Mouse (Mus musculus) midbrain, embryonic 11.5 days (tissue): ENCODE results near the gene Mlxipl. TPM values are rescaled to one million over a fixed set of nuclear protein-coding genes. Genes with fewer than 3 reads are reported as not detected.

Source experiments
- ATAC-seq: fragments of 200-750 bp; cut with Nextera tagmentation; 2 replicates; pipeline ENCODE4 v1.8.0; 2017; ENCODE audit warnings: moderate TSS enrichment, moderate library complexity; ENCODE audit not compliant: low FRiP score
- DNase-seq: peaks from one replicate; pipeline ENCODE4 v3.0.0; 2015; ENCODE audit warnings: low spot score; ENCODE audit errors: missing footprints
- H3K27ac ChIP-seq: fragments of 300-500 bp; sonication (generic); 2 replicates; pipeline ENCODE4 v1.5.1; 2014; ENCODE audit warnings: low read depth, low read length
- H3K27me3 ChIP-seq: fragments of 300-500 bp; sonication (generic); 2 replicates; pipeline ENCODE4 v1.6.1; 2014; ENCODE audit warnings: mild to moderate bottlenecking, low read length, moderate library complexity, mixed read lengths; ENCODE audit not compliant: control insufficient read depth, insufficient read depth
- H3K36me3 ChIP-seq: fragments of 300-500 bp; sonication (generic); 2 replicates; pipeline ENCODE4 v1.6.1; 2014; ENCODE audit warnings: mild to moderate bottlenecking, low read length, moderate library complexity, mixed read lengths; ENCODE audit not compliant: control insufficient read depth, insufficient read depth
- H3K4me1 ChIP-seq: fragments of 300-500 bp; sonication (generic); 2 replicates; pipeline ENCODE4 v1.6.1; 2014; ENCODE audit warnings: low read length; ENCODE audit not compliant: control insufficient read depth, insufficient read depth
- H3K4me2 ChIP-seq: fragments of 300-500 bp; sonication (generic); 2 replicates; pipeline ENCODE4 v1.6.1; 2014; ENCODE audit warnings: mild to moderate bottlenecking, moderate library complexity
- H3K4me3 ChIP-seq: fragments of 300-500 bp; sonication (generic); 2 replicates; pipeline ENCODE4 v1.5.1; 2014; ENCODE audit warnings: low read depth, low read length
- H3K9ac ChIP-seq: fragments of 300-500 bp; sonication (generic); 2 replicates; pipeline ENCODE4 v1.6.1; 2014; ENCODE audit warnings: low read length
- H3K9me3 ChIP-seq: fragments of 300-500 bp; sonication (generic); 2 replicates; pipeline ENCODE4 v1.6.1; 2016; ENCODE audit warnings: low read length; ENCODE audit not compliant: control insufficient read depth
- WGBS: fragments of 180-500 bp; shearing (Covaris S2); extraction: QIAGEN DNeasy Blood & Tissue Kit; methylation state at CpG from one replicate; pipeline ENCODE4 v1.1.7; 2014; 5-methylcytosine and 5-hydroxymethylcytosine counted together
- polyA plus RNA-seq: library from polyadenylated mRNA; unstranded; fragments of >200 nt; fragmentation: Nextera tagmentation; extraction: Ambion mirVana; gene quantifications from 2 replicates; pipeline ENCODE4 v1.2.1, GENCODE M21; 2014

Mlxipl gene
- polyA plus RNA-seq, 1 experiment from 2014 or later: 2.1 TPM

DNA sequence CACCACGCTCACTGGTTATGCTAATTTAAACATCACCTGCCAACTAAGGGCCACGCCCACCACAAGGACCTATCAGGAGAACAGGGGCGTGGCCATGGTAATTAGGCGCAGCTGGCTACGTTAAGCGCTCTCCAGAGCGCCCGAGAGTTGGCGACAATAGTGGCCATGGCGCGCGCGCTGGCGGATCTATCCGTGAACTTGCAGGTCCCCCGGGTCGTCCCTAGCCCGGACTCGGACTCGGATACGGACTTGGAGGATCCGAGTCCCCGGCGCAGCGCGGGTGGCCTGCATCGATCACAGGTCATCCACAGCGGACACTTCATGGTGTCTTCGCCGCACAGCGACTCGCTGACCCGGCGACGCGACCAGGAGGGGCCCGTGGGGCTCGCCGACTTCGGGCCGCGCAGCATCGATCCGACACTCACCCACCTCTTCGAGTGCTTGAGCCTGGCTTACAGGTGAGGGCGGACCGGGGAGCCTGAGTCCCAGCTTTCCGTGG, 17.1 kb downstream of the Mlxipl start:
- H3K27ac ChIP-seq: no peak overlapping the region

DNA sequence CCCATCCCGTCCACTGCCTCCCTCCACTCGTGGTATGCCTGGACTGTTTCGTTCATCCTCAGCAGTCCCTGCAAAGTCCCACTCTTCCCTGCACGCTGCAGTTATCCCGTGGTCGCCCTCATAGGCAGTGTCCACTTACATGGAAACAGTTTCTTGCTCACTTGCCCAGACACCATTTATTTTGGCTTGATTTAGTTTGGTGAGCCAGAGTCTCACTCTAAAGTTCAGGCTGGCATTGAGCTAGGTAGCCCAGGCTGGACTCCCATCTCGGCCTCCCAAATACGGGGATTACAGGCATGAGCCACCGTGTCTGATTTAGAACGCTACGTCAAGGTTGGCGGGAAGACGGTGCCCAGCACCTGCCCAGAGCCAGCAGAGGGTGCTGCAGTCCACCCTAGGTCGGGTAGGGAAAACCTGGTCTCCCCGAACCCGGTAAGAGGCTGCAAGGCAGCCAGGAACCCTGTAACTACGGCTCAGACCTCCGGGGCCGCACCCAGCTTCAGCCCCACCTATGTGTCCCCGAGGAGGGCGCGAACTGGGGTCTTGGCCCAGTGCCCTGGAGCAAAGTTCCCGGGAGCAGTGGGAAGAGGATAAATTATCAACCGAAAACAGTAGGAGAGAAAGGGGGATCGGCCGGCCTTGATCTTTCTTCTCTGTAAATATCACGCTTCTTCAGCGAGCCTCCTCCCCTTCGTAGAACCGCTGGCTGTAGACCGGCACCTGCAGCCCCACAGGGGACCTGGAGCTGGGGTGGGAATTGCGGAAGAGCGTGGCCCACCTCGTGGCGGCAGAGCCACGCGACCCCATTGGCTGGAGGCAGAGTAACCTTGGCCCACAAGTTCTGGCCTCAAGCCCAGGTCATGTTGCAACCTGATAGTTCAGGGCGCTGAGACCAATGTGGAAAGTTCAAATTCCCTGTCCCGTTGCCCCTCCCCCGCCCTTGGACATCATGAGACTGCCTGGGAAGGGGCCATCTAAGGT, 18.1 kb downstream of the Mlxipl start:
- peaks cover 31% of the 10 kb centered on the region for H3K27me3 ChIP-seq
- H3K9me3 ChIP-seq: no peaks in the 10 kb centered on the region
- peak; percentile 28; the same call in 1 of the 2 replicates for ATAC-seq
- peak; percentile 91 for DNase-seq
- H3K27ac ChIP-seq: no peak overlapping the region
- peaks cover 4% of the 10 kb centered on the region for H3K4me1 ChIP-seq
- WGBS: 10% methylated on average over 40 of the region's 40 CpGs
- H3K9ac ChIP-seq: no peak overlapping the region; the same call in 1 of the 2 replicates
- H3K36me3 ChIP-seq: no peaks in the 10 kb centered on the region
- H3K4me2 ChIP-seq: peak overlapping the region; percentile 91
- peak overlapping the region; percentile 52 for H3K4me3 ChIP-seq

More for the DNA sequence above, 17.1 kb downstream of the Mlxipl start:
- ATAC-seq: peak; percentile 91
- H3K27me3 ChIP-seq: peaks cover 31% of the 10 kb centered on the region
- WGBS: under 1% methylated on average over 48 of the region's 48 CpGs
- peak; percentile 96 for DNase-seq
- peak overlapping the region; percentile 64 for H3K9ac ChIP-seq
- H3K4me3 ChIP-seq: peak overlapping the region; percentile 52
- peaks cover 4% of the 10 kb centered on the region for H3K4me1 ChIP-seq
- H3K4me2 ChIP-seq: peak overlapping the region; percentile 91
- H3K9me3 ChIP-seq: no peaks in the 10 kb centered on the region
- no peaks in the 10 kb centered on the region for H3K36me3 ChIP-seq

DNA sequence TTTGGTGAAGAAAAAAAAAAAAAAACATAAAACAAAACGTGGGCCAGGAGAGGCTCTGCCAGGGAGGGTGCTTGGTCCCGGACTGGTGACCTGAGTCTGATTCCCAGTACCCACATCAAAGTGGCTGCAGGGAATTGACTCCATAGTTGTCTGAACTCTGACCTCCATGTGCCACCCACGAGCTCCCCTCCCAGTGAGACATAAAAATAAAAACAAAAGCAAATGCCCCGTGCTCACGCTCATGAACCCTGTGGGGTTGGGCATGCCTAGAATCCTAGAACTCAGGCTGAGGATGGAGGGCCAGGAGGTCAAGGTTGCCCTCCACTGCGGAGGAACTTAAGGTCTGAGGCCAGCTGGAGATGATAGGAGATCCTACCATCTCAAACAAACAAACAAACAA, 19.3 kb downstream of the Mlxipl start:
- Histone ChIP-seq H3K36me3 (no peaks in the 10 kb centered on the region), H3K4me3 (no peak overlapping the region), H3K4me2 (no peak overlapping the region), H3K9ac (no peak overlapping the region), H3K27ac (no peak overlapping the region), H3K4me1 (peaks cover 4% of the 10 kb centered on the region), H3K9me3 (no peaks in the 10 kb centered on the region), H3K27me3 (peaks cover 31% of the 10 kb centered on the region)
- DNase-seq (no peak), ATAC-seq (no peak)
- WGBS: 55% methylated on average over 6 of the region's 6 CpGs

DNA sequence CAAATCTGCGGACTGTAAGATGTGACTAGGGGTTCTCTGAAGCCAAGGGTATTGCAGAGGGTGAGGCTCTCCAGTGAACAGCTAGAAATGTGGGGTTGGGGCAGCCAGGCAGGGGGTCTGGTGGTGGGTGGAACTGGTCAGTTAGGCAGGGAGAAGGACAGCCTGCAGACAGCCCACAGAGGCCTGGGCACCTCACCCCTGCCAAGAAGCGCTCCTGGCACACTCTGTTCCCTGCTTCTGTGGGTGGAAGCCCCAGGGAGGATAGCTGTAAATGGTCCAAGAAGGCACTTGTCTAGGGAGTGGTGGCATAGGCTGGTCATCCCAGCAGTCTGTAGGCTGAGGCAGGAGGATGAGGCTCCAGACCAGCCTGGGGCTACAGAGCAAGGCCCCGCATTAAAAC, 19.7 kb downstream of the Mlxipl start:
- Histone ChIP-seq H3K4me3 (no peak overlapping the region), H3K4me2 (no peak overlapping the region), H3K36me3 (no peaks in the 10 kb centered on the region), H3K9me3 (no peaks in the 10 kb centered on the region), H3K4me1 (peaks cover 4% of the 10 kb centered on the region), H3K27me3 (peaks cover 31% of the 10 kb centered on the region), H3K9ac (no peak overlapping the region), H3K27ac (no peak overlapping the region)
- DNase-seq (no peak), ATAC-seq (no peak)
- 89% methylated on average over 3 of the region's 3 CpGs for WGBS

DNA sequence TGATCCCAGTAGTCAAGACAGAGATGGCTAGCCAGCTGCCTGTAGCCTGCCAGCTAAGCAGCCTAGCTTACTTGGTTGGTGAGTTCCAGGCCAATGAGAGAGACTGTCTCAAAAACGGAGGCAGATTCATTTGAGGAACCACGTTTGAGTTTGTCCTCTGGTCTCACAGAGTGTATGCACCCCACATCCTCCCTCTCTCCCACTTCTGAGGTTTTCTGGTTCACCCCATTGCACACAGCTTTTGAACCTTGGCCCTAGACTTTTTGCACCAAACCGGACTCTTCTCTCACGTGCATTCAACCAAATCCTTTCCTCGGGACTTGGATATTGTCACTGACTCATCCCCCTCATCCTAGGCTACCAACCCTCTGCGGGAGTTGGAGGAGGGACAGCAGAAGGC, 20.3 kb downstream of the Mlxipl start:
- Histone ChIP-seq H3K9me3 (no peaks in the 10 kb centered on the region), H3K27ac (no peak overlapping the region), H3K4me2 (no peak overlapping the region), H3K4me1 (peaks cover 4% of the 10 kb centered on the region), H3K4me3 (no peak overlapping the region), H3K9ac (no peak overlapping the region), H3K27me3 (peaks cover 31% of the 10 kb centered on the region), H3K36me3 (no peaks in the 10 kb centered on the region)
- DNase-seq (peak; percentile 45), ATAC-seq (no peak)
- 61% methylated on average over 6 of the region's 6 CpGs for WGBS

DNA sequence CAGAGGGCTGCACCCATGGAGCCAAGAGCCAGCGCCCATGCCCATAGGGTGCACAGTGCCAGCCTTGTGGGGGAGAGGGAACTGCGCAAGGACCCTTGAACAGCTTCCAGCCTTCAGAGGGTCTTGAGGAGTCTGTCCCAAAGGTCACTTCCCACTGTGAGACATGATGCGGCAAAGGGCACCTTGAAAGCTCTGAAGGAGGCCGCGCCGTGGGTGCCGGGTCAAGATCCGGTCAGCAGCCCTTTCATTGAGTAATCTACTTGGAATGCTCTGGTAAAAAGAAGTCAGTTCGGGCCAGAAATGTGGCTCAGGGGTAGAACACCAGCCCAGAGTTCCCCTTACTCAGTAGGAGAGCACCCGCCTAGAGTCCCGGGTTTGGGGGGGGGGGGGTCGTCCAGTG, 24.1 kb downstream of the Mlxipl start:
- WGBS: 86% methylated on average over 12 of the region's 12 CpGs
- Histone ChIP-seq H3K36me3 (no peaks in the 10 kb centered on the region), H3K4me3 (no peak overlapping the region), H3K9ac (no peak overlapping the region), H3K9me3 (no peaks in the 10 kb centered on the region), H3K4me1 (no peaks in the 10 kb centered on the region), H3K27ac (no peak overlapping the region), H3K27me3 (peaks cover 7% of the 10 kb centered on the region), H3K4me2 (no peak overlapping the region)
- DNase-seq (no peak), ATAC-seq (no peak)

DNA sequence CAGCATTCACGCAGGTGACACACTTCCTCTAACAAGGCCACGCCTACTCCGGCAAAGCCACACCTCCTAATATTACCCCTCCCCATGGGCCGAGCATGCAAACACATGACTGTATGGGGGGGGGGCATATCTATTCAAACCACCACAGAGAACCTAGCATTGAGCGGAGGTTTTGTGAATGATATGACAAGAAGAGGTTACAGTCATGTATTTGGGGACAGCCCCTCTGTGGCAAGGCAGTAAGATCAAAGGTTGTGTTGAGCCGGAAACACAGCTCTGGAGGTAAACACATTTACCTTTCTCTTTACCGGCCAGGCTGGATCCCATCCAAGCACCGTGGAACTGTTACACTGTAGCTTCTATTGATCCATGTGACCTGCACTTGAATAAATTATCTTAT, 25.6 kb downstream of the Mlxipl start:
- no peak overlapping the region for H3K27ac ChIP-seq
- no peak overlapping the region for H3K4me2 ChIP-seq
- no peak overlapping the region for H3K9ac ChIP-seq
- 89% methylated on average over 8 of the region's 8 CpGs for WGBS
- ATAC-seq (no peak), DNase-seq (no peak)
- H3K4me1 ChIP-seq: no peaks in the 10 kb centered on the region
- no peak overlapping the region for H3K4me3 ChIP-seq
- H3K27me3 ChIP-seq: no peaks in the 10 kb centered on the region
- H3K36me3 ChIP-seq: no peaks in the 10 kb centered on the region
- no peaks in the 10 kb centered on the region for H3K9me3 ChIP-seq

DNA sequence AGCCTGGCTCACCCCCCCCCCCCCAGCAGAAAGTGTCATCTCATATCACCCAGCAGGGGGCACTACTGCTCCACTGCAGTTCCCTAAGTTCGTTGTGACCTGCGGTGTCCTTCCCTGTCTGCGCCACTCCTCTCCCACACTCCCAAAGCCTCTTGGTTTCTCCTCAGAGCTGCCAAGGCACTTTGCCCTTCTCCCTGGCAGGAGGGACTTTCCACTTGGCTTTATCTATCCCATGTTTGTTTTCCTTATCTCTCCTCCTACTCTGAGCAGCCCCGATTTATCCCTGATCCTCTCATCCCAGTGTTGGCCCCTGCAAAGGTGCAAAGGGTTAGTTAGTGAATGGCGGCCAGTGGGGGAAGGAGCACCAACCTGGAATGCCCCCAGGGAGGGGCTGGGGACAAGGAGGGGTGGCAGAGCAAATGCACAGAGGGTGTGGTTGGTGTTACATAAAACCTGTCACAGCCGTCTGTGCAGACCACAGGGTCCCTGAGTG, 28.9 kb downstream of the Mlxipl start:
- no peaks in the 10 kb centered on the region for H3K4me1 ChIP-seq
- 28% methylated on average over 6 of the region's 6 CpGs for WGBS
- H3K4me3 ChIP-seq: no peak overlapping the region
- H3K36me3 ChIP-seq: no peaks in the 10 kb centered on the region
- H3K9me3 ChIP-seq: no peaks in the 10 kb centered on the region
- no peak overlapping the region for H3K9ac ChIP-seq
- no peak overlapping the region for H3K27ac ChIP-seq
- H3K4me2 ChIP-seq: no peak overlapping the region
- H3K27me3 ChIP-seq: no peaks in the 10 kb centered on the region; the same call in 1 of the 2 replicates
- DNase-seq: peak; percentile 91
- ATAC-seq: 0 out of 2 replicates have a peak, but pooled peaks have one; percentile 16

DNA sequence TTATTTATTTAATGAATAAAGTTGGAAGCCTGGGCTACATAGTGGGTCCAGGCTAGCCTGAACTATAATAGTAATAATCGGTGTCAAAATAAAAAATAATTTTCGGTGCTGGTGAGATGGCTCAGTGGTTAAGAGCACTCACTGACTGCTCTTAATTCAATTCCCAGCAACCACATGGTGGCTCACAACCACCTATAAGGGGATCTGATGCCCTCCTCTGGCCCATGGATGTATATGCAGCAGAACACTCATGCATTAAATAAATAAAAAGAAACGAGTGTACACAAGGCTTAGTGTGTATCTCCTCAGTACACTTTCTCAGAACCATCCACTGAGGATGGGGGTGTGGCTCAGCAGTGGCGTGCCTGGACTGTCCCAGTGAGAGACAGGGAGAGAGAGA, 31.1 kb downstream of the Mlxipl start:
- Histone ChIP-seq H3K9ac (no peak overlapping the region), H3K27me3 (no peaks in the 10 kb centered on the region; the same call in 1 of the 2 replicates), H3K4me3 (no peak overlapping the region), H3K36me3 (no peaks in the 10 kb centered on the region), H3K27ac (no peak overlapping the region), H3K4me2 (no peak overlapping the region), H3K4me1 (no peaks in the 10 kb centered on the region), H3K9me3 (no peaks in the 10 kb centered on the region)
- no peak for DNase-seq
- WGBS: 67% methylated on average over 4 of the region's 4 CpGs
- no peak for ATAC-seq
